Mouse (Mus musculus) hindbrain, embryonic 11.5 days (tissue): ENCODE measurements around the gene Smyd3. TPM values are rescaled to one million over a fixed set of nuclear protein-coding genes. Genes with fewer than 3 reads are reported as not detected.
"Not testable (repeated sequence)": the region's sequence is repeated elsewhere in the genome, so short reads cannot be mapped to it uniquely, and the experiment has no call there.

Experiments used
- ATAC-seq: fragments of 200-750 bp; cut with Nextera tagmentation; 2 replicates; pipeline ENCODE4 v1.8.0; 2017; ENCODE audit warnings: mild to moderate bottlenecking, moderate TSS enrichment, moderate library complexity; ENCODE audit not compliant: low FRiP score
- DNase-seq: peaks from one replicate; pipeline ENCODE4 v3.0.0-alpha.2; 2015; ENCODE audit warnings: low spot score
- H3K27ac ChIP-seq: fragments of 300-500 bp; sonication (generic); 2 replicates; pipeline ENCODE4 v1.5.1; 2014; ENCODE audit warnings: mild to moderate bottlenecking, low read depth, low read length
- H3K27me3 ChIP-seq: fragments of 300-500 bp; sonication (generic); 2 replicates; pipeline ENCODE4 v1.6.1; 2014; ENCODE audit warnings: mild to moderate bottlenecking, low read length, moderate library complexity, mixed read lengths; ENCODE audit not compliant: control insufficient read depth, insufficient read depth
- H3K36me3 ChIP-seq: fragments of 300-500 bp; sonication (generic); 2 replicates; pipeline ENCODE4 v1.6.1; 2014; ENCODE audit warnings: mild to moderate bottlenecking, low read length, moderate library complexity, mixed read lengths; ENCODE audit not compliant: control insufficient read depth, insufficient read depth
- H3K4me1 ChIP-seq: fragments of 300-500 bp; sonication (generic); replicated peaks from 2 replicates; pipeline ENCODE4 v1.6.1; 2014; ENCODE audit warnings: low read length, mixed read lengths; ENCODE audit not compliant: control insufficient read depth, insufficient read depth
- H3K4me2 ChIP-seq: fragments of 300-500 bp; sonication (generic); replicated peaks from 2 replicates; pipeline ENCODE4 v1.6.1; 2014; ENCODE audit warnings: mild to moderate bottlenecking, low read depth, low read length
- H3K4me3 ChIP-seq: fragments of 300-500 bp; sonication (generic); 2 replicates; pipeline ENCODE4 v1.5.1; 2014; ENCODE audit warnings: low read depth, low read length
- H3K9ac ChIP-seq: fragments of 300-500 bp; sonication (generic); 2 replicates; pipeline ENCODE4 v1.6.1; 2014; ENCODE audit warnings: low read depth, low read length
- H3K9me3 ChIP-seq: fragments of 300-500 bp; sonication (generic); 2 replicates; pipeline ENCODE4 v1.6.1; 2016; ENCODE audit warnings: low read length; ENCODE audit not compliant: control insufficient read depth
- WGBS: fragments of 180-500 bp; shearing (Covaris S2); extraction: QIAGEN DNeasy Blood & Tissue Kit; methylation state at CpG from one replicate; pipeline ENCODE4 v1.1.7; 2014; 5-methylcytosine and 5-hydroxymethylcytosine counted together
- polyA plus RNA-seq: library from polyadenylated mRNA; unstranded; fragments of >200 nt; fragmentation: Nextera tagmentation; extraction: Ambion mirVana; gene quantifications from 2 replicates; pipeline ENCODE4 v1.2.1, GENCODE M21; 2014

Smyd3 gene
- polyA plus RNA-seq, 1 experiment from 2014 or later, result 16.9 TPM

DNA sequence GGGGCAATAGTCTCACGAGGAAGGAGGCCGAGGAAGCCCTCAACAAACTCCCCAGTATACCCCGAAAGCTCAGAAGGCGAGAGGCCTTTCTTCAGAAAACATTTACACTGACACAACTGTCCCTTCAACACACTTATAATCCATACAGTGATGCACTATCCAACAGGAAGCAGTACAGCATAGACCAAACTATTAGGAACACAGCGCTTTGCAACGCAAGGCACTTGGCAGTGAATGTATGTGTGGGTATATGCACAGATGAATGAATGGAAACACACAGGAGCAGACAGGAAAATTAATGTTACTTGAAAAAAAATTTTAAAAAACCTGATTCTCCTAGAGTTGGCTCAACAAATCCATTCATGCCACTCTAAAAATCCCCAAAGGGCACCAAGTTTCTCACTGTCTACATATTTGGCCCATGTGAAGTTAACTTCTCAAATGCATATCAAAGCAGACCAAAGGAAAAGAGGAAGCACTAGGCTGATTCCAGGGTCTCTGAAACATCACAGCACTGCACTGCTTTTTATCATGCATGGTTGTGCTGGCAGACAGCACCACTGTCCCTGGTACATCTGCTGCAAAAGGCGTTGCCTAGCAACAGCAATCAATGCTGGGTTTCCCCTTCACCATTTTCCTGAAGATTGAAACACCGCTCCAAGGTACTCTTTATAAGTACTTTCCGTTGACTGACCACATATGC is 191.4 kb downstream of the Smyd3 start:
- DNase-seq (peak; percentile 37), ATAC-seq (peak; percentile 70)
- 78% methylated on average over 9 of the region's 9 CpGs for WGBS
- peaks cover 2% of the 10 kb centered on the region; the same call in 1 of the 2 replicates for H3K4me1 ChIP-seq
- H3K27ac ChIP-seq, result peak overlapping the region; percentile 67; the same call in 1 of the 2 replicates
- H3K9ac ChIP-seq, result no peak overlapping the region
- H3K4me2 ChIP-seq, result no peak overlapping the region
- no peaks in the 10 kb centered on the region for H3K9me3 ChIP-seq
- H3K27me3 ChIP-seq, result no peaks in the 10 kb centered on the region
- no peaks in the 10 kb centered on the region for H3K36me3 ChIP-seq
- H3K4me3 ChIP-seq, result no peak overlapping the region

DNA sequence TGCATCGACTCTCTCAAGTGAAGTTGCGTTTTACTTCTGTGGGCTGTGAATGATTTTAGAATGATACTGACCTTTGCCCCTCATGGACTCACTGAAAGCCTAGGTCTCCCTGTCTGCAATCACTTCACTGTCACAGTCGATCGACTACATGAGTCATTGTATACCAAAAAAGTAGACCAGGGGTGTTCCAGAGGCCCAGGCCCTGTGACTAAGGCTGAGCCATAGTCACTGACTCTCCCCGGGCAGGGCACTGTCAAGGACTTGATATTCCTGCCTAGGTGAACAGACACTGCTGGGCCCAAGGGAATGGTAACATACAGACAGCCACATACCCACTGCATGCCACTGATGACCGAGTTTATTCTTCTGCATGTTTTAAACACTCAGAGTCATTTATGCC is 193.6 kb downstream of the Smyd3 start:
- Histone ChIP-seq H3K27me3 (no peaks in the 10 kb centered on the region), H3K9me3 (no peaks in the 10 kb centered on the region), H3K4me2 (no peak overlapping the region), H3K36me3 (no peaks in the 10 kb centered on the region), H3K9ac (no peak overlapping the region), H3K4me1 (peaks cover 2% of the 10 kb centered on the region; the same call in 1 of the 2 replicates), H3K27ac (no peak overlapping the region), H3K4me3 (no peak overlapping the region)
- ATAC-seq (no peak), DNase-seq (no peak)
- WGBS, result 82% methylated on average over 6 of the region's 6 CpGs

DNA sequence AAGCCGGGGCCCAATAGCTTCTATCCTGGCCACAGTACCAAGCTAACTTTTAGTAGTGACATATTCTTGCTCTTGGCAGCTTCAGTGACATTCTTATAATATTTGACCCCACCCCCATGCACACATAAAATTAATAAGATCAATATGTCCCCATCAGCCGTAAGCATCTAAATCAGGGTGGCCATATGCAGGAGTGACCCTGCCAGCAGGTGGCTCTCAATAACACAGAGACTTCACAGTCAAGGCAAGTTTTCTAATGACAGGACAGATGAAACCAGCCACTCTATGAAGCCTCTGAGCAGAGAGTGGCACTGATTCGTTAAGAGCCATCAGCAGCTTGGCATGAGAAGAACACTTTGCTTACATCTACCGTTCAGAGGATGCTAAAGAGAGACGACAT is 204.2 kb downstream of the Smyd3 start:
- H3K36me3 ChIP-seq, result no peaks in the 10 kb centered on the region
- DNase-seq (no peak), ATAC-seq (no peak)
- H3K4me1 ChIP-seq, result no peaks in the 10 kb centered on the region
- WGBS, result 83% methylated on average over 5 of the region's 5 CpGs
- H3K9me3 ChIP-seq, result no peaks in the 10 kb centered on the region
- no peak overlapping the region for H3K27ac ChIP-seq
- no peaks in the 10 kb centered on the region for H3K27me3 ChIP-seq
- H3K4me3 ChIP-seq, result no peak overlapping the region
- H3K9ac ChIP-seq, result no peak overlapping the region
- no peak overlapping the region for H3K4me2 ChIP-seq

DNA sequence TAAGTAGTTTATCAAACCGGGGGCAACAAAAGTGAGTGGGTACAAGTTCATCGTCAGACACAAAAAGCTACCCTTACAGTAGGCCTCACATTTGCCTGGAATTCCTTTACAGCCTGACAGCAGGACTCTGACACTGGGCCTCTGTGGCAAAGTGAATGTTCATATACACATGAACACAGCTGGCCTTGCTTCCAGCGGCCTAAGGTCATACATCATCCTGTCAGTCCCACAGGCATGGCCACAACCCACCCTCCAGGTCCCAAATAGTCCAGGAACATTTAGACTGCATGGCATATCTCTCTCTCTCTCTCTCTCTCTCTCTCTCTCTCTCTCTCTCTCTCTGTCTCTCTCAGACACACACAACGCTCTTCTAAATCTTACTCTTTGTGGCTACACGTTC is 208.4 kb downstream of the Smyd3 start:
- 50% methylated on average over 5 of the region's 5 CpGs for WGBS
- DNase-seq, result peak; percentile 41
- Histone ChIP-seq H3K36me3 (no peaks in the 10 kb centered on the region), H3K27me3 (no peaks in the 10 kb centered on the region), H3K4me1 (no peaks in the 10 kb centered on the region), H3K4me2 (no peak overlapping the region), H3K27ac (no peak overlapping the region), H3K9ac (no peak overlapping the region), H3K4me3 (no peak overlapping the region), H3K9me3 (no peaks in the 10 kb centered on the region)
- ATAC-seq, result no peak

DNA sequence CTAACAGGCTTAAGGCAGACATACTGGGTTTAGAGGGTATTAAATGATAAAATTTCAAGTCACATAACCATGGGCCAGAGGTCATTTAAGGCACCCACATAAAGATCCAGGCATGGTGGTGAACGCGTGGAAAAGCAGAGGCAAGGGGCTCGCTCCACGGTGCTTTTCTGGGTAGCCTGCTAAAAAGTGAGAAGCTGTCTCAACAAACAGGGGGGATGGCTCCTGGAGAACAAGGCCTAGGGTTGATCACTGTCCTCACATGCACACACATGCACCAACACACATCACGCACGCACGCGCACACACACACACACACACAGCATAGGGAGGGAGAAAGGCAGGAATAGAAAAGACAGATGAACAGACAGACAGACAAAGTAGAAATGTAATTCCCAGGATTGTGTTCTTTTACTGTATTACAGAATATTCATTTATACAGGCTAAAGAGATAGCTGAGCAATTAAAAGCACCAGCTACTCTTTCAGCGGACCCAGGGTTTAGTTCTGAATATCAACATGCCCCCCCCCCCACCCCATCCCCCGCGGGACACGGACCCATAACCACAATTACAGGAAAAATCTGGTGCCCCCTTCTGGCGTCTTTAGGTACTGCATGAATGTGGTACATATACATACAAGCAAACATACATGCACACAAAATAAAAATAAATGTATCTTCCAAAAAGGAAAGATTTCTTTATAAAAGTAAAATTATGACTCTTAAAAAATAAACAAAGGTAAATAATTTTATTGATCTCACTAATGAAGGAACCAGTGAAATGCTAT is 215.2 kb downstream of the Smyd3 start:
- 85% methylated on average over 13 of the region's 13 CpGs for whole genome bisulfite sequencing
- DNase-seq (peak; percentile 45), ATAC-seq (no peak)
- H3K4me3 ChIP-seq, result no peak overlapping the region
- no peaks in the 10 kb centered on the region for H3K36me3 ChIP-seq
- H3K27ac ChIP-seq, result no peak overlapping the region
- no peak overlapping the region for H3K4me2 ChIP-seq
- no peaks in the 10 kb centered on the region for H3K4me1 ChIP-seq
- no peak overlapping the region for H3K9ac ChIP-seq
- no peaks in the 10 kb centered on the region for H3K27me3 ChIP-seq
- no peaks in the 10 kb centered on the region for H3K9me3 ChIP-seq

DNA sequence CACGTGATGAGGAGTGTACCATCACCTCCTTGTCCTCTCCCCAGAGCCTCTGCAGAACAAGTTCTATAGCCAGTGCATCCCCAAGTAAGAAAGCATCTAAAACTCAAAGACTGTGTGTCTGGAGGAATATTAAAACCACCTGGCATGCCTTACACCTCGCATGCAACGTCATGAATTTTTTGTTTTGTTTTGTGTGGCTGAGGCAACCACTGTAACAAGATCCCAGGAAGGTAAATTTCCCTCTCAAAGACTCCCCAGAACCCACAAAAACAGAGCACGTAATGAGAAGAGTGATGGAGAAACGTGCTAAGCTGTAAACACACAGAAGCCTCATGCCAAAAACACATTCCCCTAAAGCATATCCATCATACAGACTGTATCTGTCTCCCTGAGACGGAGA is 222.2 kb downstream of the Smyd3 start:
- Histone ChIP-seq H3K4me2 (no peak overlapping the region), H3K36me3 (no peaks in the 10 kb centered on the region), H3K9me3 (no peaks in the 10 kb centered on the region), H3K4me3 (no peak overlapping the region), H3K4me1 (no peaks in the 10 kb centered on the region), H3K27me3 (no peaks in the 10 kb centered on the region), H3K27ac (no peak overlapping the region), H3K9ac (no peak overlapping the region)
- 74% methylated on average over 6 of the region's 6 CpGs for WGBS
- no peak for DNase-seq
- ATAC-seq, result no peak

DNA sequence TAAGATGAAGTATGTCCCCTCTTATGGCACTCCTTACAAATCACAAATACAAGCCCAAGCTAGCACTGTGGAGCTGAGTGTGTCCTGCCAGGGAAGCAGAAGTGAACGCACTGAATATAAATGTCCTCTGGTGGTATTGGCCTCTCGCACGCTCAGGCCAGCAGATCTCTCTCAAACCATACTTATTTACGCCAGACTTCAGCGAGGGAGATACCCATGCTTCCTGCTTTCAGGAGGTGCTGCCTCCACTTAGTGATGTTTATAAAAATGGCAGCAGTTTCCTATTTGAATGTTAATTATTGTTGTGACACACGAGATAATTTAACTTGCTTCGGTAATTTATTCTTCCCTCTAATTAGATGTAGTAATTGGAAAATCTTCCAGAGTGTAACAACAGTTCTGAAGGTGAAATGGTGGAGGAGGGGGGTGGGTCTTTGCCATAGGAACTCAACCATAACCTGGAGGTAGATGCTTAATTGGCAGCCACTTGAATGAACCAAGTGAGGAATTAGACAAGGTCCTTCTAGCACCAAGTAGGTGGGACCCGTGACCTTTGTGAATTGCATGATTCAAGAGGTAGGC is 224.0 kb downstream of the Smyd3 start:
- Histone ChIP-seq H3K9me3 (no peaks in the 10 kb centered on the region), H3K27me3 (no peaks in the 10 kb centered on the region), H3K36me3 (no peaks in the 10 kb centered on the region), H3K4me1 (no peaks in the 10 kb centered on the region), H3K4me3 (no peak overlapping the region), H3K4me2 (no peak overlapping the region), H3K9ac (no peak overlapping the region), H3K27ac (no peak overlapping the region)
- no peak for DNase-seq
- 92% methylated on average over 8 of the region's 8 CpGs for WGBS
- no peak for ATAC-seq

DNA sequence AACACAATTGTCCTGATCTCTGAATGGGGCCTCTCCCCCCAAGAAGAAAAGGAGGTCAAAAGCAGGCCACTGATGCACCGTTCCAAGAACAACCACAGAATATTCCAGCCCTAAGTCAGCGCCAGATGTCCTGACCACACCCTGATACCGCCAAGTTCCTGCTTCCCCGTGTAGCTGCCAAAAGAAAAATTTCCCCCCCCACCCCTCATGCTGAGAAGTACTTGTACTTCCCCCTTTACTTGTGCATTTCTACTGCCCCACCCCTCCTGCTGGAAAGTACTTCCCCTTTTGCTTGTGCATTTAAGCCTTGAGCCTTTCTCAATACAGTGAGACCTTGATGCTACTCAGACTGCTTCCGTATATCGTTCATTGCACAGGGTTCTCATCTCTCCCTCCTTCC is 227.7 kb downstream of the Smyd3 start:
- H3K27me3 ChIP-seq, H3K4me1 ChIP-seq, H3K27ac ChIP-seq, DNase-seq, H3K9me3 ChIP-seq, ATAC-seq, H3K9ac ChIP-seq, H3K36me3 ChIP-seq, H3K4me2 ChIP-seq, H3K4me3 ChIP-seq: not testable (repeated sequence)
- 91% methylated on average over 6 of the region's 6 CpGs for WGBS
